Mouse (Mus musculus) mature B cell (primary cell): ENCODE data around the gene S100a11.
"Not testable (repeated sequence)": the region's sequence is repeated elsewhere in the genome, so short reads cannot be mapped to it uniquely, and the experiment has no call there.

Experiments used
- in situ Hi-C: fragments of 300-500 bp; cut with MboI; formaldehyde crosslinking; loops from 2 replicates; pipeline ENCODE4 v1.14.3; 2019

Gene S100a11

GRCm38 (mm10) chr3:93520330-93521193 is at the start of gene S100a11:
Gene S100a11 (plus strand): TSS chr3:93520488.
- in situ Hi-C loops = no loop called here

GRCm38 (mm10) chr3:93480053-93480452 is 40.2 kb upstream of the S100a11 start:
- in situ Hi-C loops = no loop called here

GRCm38 (mm10) chr3:93481982-93482616 is 38.2 kb upstream of the S100a11 start:
- in situ Hi-C loops = no loop called here

GRCm38 (mm10) chr3:93485611-93486010 is 34.7 kb upstream of the S100a11 start:
- in situ Hi-C loops = no loop called here

- in situ Hi-C loops = no loop called here
Observed at GRCm38 (mm10) chr3:93488541-93488940, 31.7 kb upstream of the S100a11 start.

- in situ Hi-C loops = no loop called here
Observed at GRCm38 (mm10) chr3:93492176-93492575, 28.1 kb upstream of the S100a11 start.

GRCm38 (mm10) chr3:93493992-93494391 is 26.3 kb upstream of the S100a11 start:
- in situ Hi-C loops = no loop called here

- in situ Hi-C loops = not testable (repeated sequence)
Observed at GRCm38 (mm10) chr3:93494774-93495173, 25.5 kb upstream of the S100a11 start.

- in situ Hi-C loops = no loop called here
Observed at GRCm38 (mm10) chr3:93497131-93497530, 23.2 kb upstream of the S100a11 start.

GRCm38 (mm10) chr3:93499129-93499528 is 21.2 kb upstream of the S100a11 start:
- in situ Hi-C loops = no loop called here

- in situ Hi-C loops = no loop called here
Observed at GRCm38 (mm10) chr3:93504536-93505189, 15.6 kb upstream of the S100a11 start.

- in situ Hi-C loops = no loop called here
Observed at GRCm38 (mm10) chr3:93505960-93506863, 14.1 kb upstream of the S100a11 start.

- in situ Hi-C loops = no loop called here
Observed at GRCm38 (mm10) chr3:93506881-93507325, 13.4 kb upstream of the S100a11 start.

GRCm38 (mm10) chr3:93509301-93509700 is 11.0 kb upstream of the S100a11 start:
- in situ Hi-C loops = no loop called here

GRCm38 (mm10) chr3:93511036-93511435 is 9.3 kb upstream of the S100a11 start:
- in situ Hi-C loops = no loop called here

GRCm38 (mm10) chr3:93511801-93512200 is 8.5 kb upstream of the S100a11 start:
- in situ Hi-C loops = no loop called here

- in situ Hi-C loops = no loop called here
Observed at GRCm38 (mm10) chr3:93512386-93513101, 7.7 kb upstream of the S100a11 start.

GRCm38 (mm10) chr3:93514628-93515027 is 5.7 kb upstream of the S100a11 start:
- in situ Hi-C loops = no loop called here

- in situ Hi-C loops = no loop called here
Observed at GRCm38 (mm10) chr3:93517343-93517742, 2.9 kb upstream of the S100a11 start.

- in situ Hi-C loops = no loop called here
Observed at GRCm38 (mm10) chr3:93519856-93520329, 395 bp upstream of the S100a11 start.
